Mouse (Mus musculus) G1E (cell line): Measurements from ENCODE around the gene Tfap4.

Experiments
- CTCF ChIP-seq: IDR thresholded peaks from 2 replicates; pipeline ENCODE4 v1.5.1; 2012; ENCODE audit warnings: low read depth, low read length, inconsistent platforms, mixed read lengths
- POLR2AphosphoS5 ChIP-seq: IDR thresholded peaks from 2 replicates; pipeline ENCODE4 v1.6.1; 2012; ENCODE audit warnings: low read depth, low read length, inconsistent platforms; ENCODE audit not compliant: insufficient replicate concordance

- TF ChIP-seq CTCF (no peak), POLR2AphosphoS5 (no peak)
Observed at GRCm38 (mm10) chr16:4604293-4604837, 44.7 kb upstream of the Tfap4 start.
